Mouse (Mus musculus) heart, embryonic 14.5 days (tissue): ENCODE data around the gene Psph. TPM values are rescaled to one million over a fixed set of nuclear protein-coding genes. Genes with fewer than 3 reads are reported as not detected.

Experiments
- polyA plus RNA-seq: library from polyadenylated mRNA; unstranded; fragments of >200 nt; fragmentation: Nextera tagmentation; extraction: Ambion mirVana; gene quantifications from 2 replicates; pipeline ENCODE4 v1.2.1, GENCODE M21; 2014

The Psph gene
- polyA plus RNA-seq, 1 experiment from 2014 or later: 28.8 TPM

Other genes with a start within 250 kb of the Psph start
- 1.1 TPM in 2 replicates for gene Mmp17, start 203.3 kb downstream of the Psph start, polyA plus RNA-seq
- gene Zfp11, start 117.3 kb downstream of the Psph start, polyA plus RNA-seq: 3.9 and 4.6 TPM in 2 replicates
- not detected in 2 replicates for gene Sept14, start 78.9 kb downstream of the Psph start, polyA plus RNA-seq
- gene Mrps17, start 72.0 kb downstream of the Psph start, polyA plus RNA-seq: 171 and 176 TPM in 2 replicates
- 363 and 384 TPM in 2 replicates for gene Nipsnap2, start 62.4 kb downstream of the Psph start, polyA plus RNA-seq
- gene Sumf2, start 59.5 kb upstream of the Psph start, polyA plus RNA-seq: 26.2 and 26.8 TPM in 2 replicates
- 1,002 and 1,067 TPM in 2 replicates for gene Chchd2, start 100.0 kb upstream of the Psph start, polyA plus RNA-seq
- 3.2 and 3.4 TPM in 2 replicates for gene Zbed5, start 108.3 kb upstream of the Psph start, polyA plus RNA-seq
- 1.00 and 2.4 TPM in 2 replicates for gene Phkg1, start 111.1 kb upstream of the Psph start, polyA plus RNA-seq
- gene Nupr1l, start 121.1 kb upstream of the Psph start, polyA plus RNA-seq: 2.9 and 3.8 TPM in 2 replicates
- 13.1 and 14.5 TPM in 2 replicates for gene Vkorc1l1, start 154.5 kb upstream of the Psph start, polyA plus RNA-seq
- 49.2 and 54.2 TPM in 2 replicates for gene Gusb, start 215.6 kb upstream of the Psph start, polyA plus RNA-seq
- 16.4 and 19.3 TPM in 2 replicates for gene Asl, start 241.8 kb upstream of the Psph start, polyA plus RNA-seq
- gene Crcp, start 241.8 kb upstream of the Psph start, polyA plus RNA-seq: 15.1 and 16.3 TPM in 2 replicates